Mouse (Mus musculus) cortical plate, adult 2 months (tissue): ENCODE data around the gene Fgfr2.

ENCODE experiments used
- CTCF ChIP-seq: fragments of 200-500 bp; IDR thresholded peaks from 2 replicates; pipeline ENCODE4 v1.5.1; 2011; ENCODE audit warnings: mild to moderate bottlenecking, control low read depth, low read length; ENCODE audit not compliant: insufficient read depth; ENCODE audit errors: extremely low read depth
- POLR2A ChIP-seq: fragments of 200-500 bp; IDR thresholded peaks from 2 replicates; pipeline ENCODE4 v1.6.1; 2011; ENCODE audit warnings: mild to moderate bottlenecking, low read length, control low read depth; ENCODE audit not compliant: insufficient read depth; ENCODE audit errors: extremely low read depth

- no peak for TF ChIP-seq CTCF
- no peak for TF ChIP-seq POLR2A
Measured at GRCm38 (mm10) chr7:130847164-130847718, 2275.9 kb downstream of the Fgfr2 start.
